Mouse (Mus musculus) lung, adult 2 months (tissue): Measurements from ENCODE around the gene Tnrc6a.

Experiments
- CTCF ChIP-seq: fragments of 200-500 bp; IDR thresholded peaks from 2 replicates; pipeline ENCODE4 v1.5.1; 2011; ENCODE audit warnings: mild to moderate bottlenecking, low read length, control low read depth; ENCODE audit not compliant: insufficient read depth
- POLR2A ChIP-seq: fragments of 200-500 bp; IDR thresholded peaks from 2 replicates; pipeline ENCODE4 v1.6.1; 2011; ENCODE audit warnings: low read depth, mild to moderate bottlenecking, control low read depth, low read length, borderline replicate concordance; ENCODE audit errors: extremely low read depth

GRCm38 (mm10) chr7:123084708-123085107, 39.0 kb upstream of the Tnrc6a start:
- TF ChIP-seq POLR2A (no peak), CTCF (no peak)
